Mouse (Mus musculus): ENCODE results near the gene Fancg. TPM values are rescaled to one million over a fixed set of nuclear protein-coding genes. Genes with fewer than 3 reads are reported as not detected.

The Fancg gene
- polyA plus RNA-seq (2015; fragmentation: Nextera tagmentation; extraction: Ambion mirVana) = 20.1 and 23.9 TPM in 2 replicates

DNA sequence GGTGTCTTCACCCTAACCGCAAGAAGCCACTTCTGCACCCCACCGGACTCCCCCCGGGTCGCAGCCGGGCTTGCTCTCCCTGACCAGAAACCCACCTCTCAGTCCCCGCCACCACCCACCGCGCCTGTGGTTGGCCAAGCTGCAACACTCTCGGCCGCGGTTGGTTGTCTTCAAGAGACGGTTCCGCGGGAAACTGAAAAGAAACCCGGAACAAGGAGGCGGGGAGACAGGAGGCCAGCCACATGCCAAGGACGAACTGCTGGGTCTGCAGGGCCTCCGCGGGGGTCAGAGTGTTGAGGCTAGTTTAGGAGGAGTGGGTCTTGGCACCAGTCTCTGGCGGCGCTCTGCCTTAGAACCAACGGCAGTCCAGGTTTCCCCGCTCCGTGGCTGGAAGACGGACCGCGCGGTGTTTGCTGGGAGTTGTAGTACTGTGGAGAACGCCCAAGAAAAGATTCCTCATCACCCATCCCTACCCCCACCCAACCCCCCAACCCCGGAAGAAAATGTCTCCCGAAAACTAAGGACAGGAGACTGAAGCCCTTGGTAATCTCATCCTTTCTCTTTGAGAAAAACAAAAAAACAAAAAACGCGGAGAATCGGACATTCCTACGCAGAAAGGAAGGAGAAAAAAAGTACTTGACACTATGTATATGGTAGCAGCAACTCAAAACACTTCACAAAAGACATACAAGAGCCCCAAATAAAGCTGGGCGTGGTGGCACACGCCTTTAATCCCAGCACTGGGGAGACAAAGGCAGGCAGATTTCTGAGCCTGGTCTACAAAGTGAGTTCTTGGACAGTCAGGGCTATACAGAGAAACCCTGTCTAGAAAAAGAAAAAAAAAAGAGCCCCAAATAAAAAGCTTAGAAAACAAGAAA is at the start of gene Fancg:
Fancg (minus strand) TSS at position 346 of the 878 bp plus-strand sequence.
- DNase-seq (ENCODE audit: low spot score) = peak; percentile 75

DNA sequence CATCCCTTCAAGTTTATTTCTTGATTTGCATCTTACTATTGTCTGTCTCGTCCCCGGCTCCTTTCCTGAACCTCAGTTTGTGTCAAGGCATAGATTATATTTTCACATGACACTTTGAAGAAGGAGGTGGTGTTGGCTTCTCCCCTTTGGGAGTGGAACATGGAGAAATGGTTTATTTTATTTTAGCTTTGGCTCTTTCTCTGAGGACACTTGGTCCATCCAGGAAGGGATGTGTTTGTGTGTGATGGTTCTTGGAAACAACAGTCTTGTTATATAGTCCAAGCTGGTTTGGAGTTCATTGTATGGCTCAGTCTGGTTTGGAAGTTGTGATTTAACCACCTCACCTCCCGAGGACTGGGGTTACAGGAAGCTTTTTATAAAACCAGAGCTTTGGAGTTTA is 49.4 kb upstream of the Fancg start:
- no peak for DNase-seq (ENCODE audit: low spot score)

DNA sequence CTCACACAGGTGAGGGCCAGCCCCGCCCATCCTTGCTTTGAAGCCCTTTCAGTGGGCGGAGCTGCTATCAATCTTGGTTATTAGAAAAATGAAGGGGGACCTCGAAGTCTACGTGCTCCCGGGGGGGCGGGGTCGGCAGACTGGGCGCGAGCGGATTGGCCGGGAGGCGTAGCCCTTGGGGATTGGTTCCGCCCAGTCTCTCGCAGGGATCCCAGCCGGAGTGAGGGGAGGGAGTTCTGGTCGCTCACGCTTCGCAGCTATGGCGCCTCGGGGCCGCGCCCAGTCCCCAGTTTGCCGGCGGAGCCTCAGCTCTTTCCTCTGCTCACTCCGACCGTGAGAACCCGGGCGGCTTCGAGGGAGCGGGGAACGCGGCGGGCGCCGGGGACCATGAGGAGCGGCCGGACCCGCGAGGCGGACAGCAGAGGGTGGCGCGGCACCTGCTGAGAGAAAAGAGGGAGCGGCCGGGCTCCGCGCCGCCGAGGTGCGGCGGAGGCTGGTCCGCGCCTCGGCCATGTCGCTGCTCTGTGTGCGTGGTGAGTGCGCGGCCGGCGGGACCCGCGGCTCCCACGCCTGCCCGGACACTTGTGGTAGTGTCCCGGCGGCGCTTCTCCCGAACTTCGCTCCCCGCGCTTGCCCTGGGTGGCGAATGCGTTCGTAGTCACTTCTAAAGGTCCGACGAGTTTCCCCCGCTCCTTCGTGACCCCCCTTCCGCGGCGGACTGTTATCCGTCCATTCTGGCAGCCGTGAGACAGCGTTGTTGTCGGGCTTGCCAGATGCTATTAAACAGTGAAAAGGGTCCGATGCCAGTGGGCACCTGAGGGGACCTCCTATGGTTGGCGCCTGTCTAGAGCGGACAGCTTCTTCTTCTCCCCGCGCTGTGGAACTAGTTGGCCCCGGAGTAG is 48.7 kb upstream of the Fancg start, which contains the start of gene Unc13b:
Unc13b (plus strand) TSS at position 201 of the 902 bp plus-strand sequence.
- DNase-seq (ENCODE audit: low spot score) = peak; percentile 32

DNA sequence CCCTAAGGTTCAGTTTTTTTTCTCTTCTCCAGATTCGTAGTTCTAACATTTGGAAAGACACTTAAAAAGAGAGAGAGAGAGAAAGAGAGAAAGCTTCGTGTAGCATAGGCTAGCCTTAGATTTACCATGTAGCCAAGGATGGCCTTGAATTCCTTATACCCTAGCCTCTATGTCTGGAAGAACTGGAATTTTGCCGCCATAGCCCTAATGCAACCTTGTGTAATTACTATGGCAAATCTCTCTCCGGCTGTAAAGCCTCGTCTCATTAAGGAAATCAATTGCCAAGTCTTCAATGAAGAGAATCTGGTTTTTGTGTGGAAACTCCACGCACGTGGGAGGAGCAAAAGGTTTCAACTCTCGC is 48.1 kb upstream of the Fancg start:
- no peak for DNase-seq (ENCODE audit: low spot score)

DNA sequence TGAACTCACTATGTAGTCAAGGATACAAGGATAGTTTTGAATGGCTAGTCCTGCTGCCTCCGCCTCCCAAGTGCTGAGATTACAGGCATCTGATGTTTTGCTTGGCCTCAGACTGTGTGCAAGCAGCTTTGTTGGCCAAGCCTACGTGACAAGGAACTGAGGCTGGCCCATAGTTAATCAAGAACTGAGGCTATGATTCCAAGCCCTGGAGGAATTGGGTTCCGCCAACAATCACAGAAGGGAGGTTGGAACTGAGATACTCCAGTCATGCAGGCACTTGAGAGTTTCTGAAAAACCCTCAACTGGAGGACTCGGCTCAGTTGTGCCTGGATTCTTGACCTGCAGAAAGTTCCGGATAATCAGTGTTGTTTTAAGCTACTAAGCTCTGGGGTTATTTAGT is 47.3 kb upstream of the Fancg start:
- no peak for DNase-seq (ENCODE audit: low spot score)

DNA sequence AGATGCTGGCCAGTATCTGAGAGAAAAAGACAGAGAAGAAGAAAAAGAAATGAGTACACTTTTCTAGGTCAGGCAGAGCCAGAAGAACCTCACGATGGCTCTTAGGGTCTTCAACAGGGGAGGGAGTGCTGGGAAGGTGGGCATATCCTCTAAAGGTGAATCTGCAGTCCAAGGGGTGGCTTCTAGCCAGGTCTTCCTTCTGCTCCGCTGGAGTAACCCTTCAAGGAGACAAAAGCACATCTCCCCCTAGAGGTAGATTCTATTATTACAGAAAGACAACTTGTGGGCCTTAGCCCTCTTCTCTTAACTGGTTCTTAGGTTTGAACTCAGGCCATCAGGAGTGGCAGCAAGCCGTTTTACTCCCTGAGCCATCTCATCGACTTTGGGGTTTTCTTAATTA is 42.3 kb upstream of the Fancg start:
- DNase-seq (ENCODE audit: low spot score) = peak; percentile 66

DNA sequence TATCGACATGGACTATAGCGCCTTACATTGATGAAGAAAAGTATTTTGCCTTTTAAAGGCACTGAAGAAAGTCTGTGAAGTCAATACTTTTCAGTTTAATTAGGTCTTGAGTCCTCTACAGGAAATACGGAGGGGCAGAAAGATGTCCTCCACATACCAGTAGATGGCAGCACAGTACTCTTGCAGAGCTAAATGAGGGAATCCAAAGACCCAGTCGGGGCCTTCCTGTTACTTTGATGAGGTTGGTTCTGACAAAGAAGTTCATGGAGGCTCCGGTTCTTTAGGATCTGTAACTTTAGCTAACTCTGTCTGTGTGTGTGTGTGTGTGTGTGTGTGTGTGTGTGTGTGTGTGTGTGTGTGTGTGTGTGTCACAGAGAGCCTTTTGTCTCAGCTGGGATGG is 36.9 kb upstream of the Fancg start:
- peak; percentile 82 for DNase-seq (ENCODE audit: low spot score)

DNA sequence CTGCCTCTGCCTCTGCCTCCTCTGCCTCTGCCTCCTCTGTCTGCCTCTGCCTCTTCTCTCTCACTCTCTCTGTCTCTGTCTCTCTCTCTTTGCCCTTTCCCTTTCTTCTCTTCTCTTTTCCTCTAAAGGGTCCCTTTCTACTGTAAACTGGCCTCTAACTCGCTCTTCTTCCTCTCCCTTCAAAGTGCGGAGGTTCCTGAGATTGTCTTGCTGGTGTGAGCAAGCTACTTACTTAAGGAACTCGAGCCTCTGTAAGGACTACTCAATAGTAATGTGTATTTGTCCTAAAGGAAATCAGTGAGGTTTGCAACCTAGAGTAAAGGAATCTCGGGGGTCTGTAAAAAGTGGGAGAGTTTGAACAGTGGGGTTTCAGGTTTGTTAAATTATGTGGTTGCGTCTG is 36.3 kb upstream of the Fancg start:
- DNase-seq (ENCODE audit: low spot score) = no peak

DNA sequence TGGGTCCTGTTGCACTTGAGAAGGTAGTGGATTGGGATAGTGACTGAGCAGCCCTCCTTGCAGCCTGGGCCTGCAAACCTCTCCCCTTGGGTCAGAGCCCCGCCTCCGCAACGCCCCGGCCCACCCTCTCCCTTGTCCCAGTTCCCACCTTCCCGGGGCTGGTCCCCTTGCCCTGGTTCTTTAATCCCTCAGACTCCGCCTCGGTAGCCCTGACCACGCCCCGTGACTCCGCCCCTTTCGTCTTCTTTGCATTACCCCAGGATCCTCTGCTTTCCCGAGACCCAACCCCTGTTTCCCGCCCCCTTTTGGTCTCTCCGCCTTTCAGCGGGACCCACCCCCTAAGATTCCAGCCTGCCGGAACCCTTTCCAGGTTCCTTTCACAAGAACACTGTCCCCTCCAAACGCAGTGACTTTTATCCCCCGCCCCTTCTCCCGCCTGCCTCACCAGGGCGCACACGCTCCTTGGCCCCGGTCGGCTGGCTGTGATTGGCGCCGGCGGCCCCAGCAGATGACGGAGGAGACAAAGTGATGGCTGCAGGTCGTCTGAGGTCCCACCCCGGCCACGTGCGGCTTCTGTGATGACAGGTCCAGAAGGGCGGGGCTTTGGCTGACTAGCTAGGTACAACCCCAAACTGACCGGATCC is 35.5 kb upstream of the Fancg start, which contains the start of gene Fam214b:
Fam214b (minus strand) TSS at position 562 of the 644 bp plus-strand sequence.
- DNase-seq (ENCODE audit: low spot score) = peak; percentile 80

DNA sequence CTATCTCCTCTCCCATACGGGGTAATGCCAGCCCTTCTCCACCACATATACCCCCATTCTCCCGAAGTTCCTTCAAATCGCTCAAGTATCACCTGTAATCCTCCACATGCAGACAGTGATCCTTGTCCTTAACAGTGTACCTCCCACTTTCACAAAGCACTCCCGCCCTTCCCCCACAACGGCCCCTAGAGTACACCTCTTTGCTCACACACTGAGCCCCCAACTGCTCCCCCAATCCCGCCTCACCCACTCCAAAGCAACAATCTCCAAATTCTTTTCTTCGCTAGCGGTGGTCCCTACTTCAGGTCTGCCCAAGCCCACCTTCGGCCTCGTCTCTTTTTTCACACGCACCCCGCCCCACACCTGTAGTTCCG is 35.0 kb upstream of the Fancg start:
- DNase-seq (ENCODE audit: low spot score) = no peak

DNA sequence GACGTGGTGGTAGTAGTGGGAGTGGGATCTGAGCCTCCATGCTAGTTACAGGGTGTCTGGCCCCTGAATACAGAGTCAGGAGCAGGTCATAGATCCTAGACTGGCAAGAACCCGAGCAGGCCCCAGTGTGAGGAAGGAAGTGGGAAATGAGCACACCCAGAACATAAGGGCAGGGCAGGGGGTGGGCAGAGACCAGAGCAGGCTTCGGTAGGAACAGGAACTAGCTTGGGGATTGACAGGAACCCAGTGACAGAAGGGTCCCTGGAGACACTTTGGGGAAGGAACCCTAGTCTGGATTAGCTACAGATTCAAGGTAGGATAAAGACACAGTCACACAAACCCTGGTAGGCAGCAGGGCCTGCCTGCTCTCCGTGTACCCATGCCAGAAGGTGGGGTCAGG is 34.4 kb upstream of the Fancg start:
- no peak for DNase-seq (ENCODE audit: low spot score)

DNA sequence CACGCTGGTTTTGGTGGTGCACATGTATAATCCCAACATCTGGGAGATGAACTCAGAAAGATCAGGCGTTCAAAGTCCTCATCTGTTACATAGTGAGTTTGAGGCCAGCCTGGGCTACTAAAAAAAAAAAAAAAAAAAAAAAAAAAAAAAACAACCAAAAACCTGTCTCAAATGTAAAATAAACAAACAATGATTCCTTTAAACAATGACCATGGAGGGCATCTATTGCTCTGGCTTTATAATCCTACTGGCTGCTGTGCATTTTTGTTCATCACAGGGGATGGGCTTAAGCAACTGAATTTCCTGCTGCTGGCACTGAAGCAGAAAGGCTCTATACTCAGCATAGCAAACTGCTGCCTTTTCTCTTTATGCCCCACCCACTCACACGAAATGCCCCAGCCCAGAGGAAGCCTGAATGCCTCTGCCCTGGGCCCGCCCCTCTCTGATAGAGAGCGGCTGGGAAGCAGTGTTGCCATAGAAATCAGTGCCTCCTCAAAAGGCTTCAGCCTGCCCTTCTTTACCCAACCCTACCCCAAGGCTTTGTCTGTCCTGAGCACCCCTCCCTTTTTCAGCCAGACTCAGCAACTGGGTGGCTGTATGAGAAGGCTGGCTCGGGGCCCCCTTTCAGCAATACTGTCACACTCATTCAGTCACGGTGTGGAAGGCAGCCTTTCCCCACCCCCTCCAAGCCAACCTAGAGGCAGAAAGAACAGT is 33.5 kb upstream of the Fancg start:
- DNase-seq (ENCODE audit: low spot score) = peak; percentile 58

DNA sequence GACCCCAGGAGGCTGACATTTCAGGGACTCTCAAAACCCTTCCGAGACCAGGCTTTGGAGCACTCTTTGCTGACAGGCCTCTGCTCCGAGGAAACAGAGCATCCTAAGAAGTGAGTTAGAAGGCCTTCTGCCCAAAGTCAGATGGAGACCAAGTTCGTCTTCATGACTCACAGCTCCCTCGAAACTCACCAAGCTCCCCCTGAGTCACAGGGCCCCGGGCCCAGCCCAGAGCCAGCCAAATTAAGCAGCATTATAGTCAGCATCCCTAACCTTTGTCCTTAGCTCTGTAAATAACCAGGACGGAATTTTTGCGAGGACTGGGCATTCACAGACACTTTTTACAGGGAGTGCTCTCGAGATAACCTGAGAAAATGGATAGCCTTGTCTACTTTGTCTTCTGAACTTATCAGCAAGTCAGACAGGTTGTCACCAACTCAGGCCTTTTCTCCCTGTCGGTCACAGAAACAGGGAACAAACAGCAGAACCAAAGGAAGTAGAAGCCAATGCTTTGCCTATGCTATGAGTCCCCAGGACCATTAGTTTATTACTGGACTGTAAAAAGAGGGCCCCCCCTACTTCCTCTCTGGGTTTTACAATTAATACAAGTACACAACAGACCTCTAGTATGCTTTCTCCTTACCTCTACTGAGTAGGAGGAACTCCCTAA is 30.7 kb upstream of the Fancg start:
- no peak for DNase-seq (ENCODE audit: low spot score)

DNA sequence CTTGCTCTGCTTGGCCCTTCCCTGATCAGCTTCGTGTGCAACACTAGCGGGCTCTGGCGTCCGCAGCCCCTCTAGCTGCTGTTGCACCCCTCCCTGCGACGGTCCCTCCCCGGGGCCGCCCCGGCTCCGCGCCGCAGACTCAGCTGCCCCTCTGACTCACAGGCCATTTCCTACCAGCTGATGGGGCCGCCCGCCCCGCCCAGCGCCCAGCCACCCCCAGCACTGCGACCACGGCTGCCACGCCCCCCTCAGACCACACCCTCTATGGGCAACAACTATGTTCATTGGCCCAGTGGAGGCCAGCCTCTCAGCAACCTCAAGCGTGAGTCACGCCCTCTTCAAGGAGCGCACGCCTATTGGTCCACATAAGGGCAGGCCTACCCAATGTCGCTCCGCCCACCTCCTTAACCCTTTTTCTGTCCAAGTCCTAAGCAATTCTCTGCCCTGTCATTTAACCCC is 29.8 kb upstream of the Fancg start:
- peak; percentile 94 for DNase-seq (ENCODE audit: low spot score)

DNA sequence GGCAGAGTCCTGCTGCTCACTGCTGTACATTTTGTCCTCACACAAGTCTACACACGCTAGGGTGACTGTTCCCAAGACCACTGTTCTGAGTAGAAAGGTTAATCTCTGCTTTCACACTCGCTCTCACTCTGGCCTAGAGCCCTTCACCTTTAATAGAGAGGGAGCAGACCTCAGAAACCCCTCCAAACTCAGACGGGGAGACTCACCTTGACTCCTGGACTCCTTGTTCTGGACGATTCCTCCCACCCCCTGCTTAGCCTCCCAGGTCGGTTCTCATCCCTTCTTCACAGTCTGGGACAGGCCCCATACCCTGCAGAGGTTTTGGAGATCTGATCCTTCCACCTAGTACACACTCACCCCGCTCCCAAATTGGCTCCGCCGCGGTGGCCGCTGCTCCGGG is 29.3 kb upstream of the Fancg start:
- no peak for DNase-seq (ENCODE audit: low spot score)

DNA sequence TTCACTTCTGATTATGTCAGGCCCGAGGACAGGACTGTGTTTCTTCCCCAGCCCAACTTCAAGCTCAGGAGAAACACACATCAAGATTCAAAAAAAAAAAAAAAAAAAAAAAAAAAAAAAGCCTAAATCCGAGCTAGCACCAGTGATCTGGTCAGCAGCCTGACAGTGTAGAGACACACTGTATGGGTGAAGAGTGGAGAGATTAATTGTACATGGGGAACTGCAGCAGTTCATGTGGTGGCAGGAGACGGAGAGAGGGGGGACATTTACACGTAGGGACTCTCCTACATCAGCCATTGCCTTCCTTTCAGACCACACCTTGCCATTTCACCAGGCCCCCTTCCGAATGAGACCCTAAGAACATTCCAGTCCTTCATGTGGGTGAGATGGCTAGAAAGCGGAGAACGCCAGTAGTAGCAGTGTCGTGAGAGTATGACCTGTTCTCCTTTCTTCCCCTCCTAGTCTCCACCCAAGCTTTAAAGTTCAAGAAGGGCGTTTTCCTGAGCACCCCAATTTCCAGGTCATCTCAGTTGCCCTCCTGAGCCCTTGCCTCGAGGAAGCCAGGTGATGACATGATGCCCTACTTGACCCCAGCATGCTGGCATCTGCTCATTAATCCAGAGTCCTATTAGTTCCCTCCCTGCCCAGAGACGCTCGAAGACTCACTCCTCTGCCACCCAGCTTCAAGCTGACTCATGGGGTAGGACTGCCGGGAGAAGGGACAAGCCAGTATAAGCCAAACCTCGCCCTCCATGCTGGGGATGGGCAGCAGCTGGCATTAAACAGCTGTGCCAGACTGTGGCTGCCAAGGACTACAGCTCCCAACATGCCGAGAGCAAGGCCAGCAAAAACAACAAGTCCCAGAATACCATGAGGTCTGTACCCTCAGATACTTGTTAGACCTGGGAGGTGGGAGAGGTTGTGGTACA is 28.5 kb upstream of the Fancg start:
- DNase-seq (ENCODE audit: low spot score) = no peak

DNA sequence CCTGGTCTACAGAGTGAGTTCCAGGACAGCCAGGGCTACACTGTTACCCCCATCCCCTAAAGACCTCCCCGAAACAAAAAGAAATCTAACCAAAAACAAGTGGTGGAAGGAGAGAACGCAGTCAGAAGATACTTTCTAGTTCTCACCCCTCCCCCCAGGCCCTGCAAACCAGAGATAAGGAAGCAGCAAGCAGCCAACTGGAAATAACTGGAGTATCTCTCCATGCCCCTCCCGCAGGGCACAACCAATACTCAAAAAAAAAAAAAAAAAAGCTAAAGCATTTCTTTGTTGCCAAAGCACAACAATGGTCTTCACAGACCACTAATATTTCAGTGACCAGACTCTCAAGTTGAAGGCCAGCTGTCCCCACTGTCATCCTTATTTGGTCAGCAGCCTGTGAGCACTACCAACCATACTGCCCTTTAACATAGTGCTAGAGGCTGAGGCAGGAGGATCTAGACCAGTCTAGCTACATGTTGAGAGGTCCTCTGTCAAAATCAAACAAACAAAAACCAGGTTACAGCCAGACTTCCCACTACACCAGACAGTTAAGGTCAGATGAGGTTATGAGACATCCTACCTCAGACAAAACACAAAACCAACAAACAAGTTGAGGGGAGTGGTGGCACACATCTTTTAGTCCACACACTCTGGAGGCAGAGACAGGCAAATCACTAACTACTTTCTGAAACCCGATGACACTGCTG is 27.7 kb upstream of the Fancg start:
- DNase-seq (ENCODE audit: low spot score) = no peak

DNA sequence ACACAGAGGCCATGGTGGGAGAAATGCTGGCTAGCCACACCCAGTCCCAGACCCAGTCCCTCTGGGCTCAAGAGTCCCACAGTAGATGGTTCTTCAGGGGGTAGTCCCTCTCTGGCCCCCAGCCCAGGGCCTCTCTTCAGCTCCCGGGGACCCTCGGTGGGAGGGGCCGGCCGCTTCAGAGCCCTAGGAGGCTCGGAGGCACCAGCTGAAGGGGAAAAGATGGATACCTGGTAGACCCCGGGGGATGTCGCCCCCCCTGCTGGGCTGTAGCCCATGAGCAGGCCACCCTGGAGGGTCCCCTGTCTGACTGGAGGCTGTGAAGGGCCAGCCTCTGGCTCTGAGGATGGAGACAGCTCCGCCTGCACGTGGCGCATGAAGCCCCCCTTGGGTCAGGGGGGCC is 26.1 kb upstream of the Fancg start:
- no peak for DNase-seq (ENCODE audit: low spot score)

DNA sequence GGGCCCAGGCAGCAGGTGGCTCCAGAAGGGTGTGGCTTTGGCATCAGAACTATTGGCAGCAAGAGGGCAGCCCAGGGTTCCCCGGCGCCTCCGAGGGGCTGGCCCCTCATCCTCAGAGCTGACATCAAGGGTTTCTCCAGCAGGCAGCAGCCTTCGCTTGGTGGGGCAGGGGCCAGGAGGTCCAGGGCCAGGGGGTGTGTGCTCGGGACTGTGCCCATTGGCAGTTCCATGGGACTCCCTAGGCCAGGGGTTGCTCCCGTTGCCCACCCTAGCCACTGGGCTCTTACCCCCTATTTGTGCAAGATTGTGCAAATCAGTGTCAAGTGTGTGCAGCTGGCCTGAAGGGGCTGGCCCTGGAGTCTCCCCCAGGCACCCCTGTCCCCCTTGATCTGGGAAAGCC is 25.5 kb upstream of the Fancg start:
- DNase-seq (ENCODE audit: low spot score) = no peak

Measured in thymus, postnatal 0 days (tissue).